Mouse (Mus musculus) kidney, postnatal 0 days (tissue): ENCODE measurements at regions not wholly inside any gene's neighbourhood (a gene's known extent, or its start where the extent isn't known, plus 50 kb on each side); places are given as distances from the start of the nearest gene placed in this dataset.
A peak's percentile ranks its signal among the peaks of the same experiment; 100 is the strongest.

Source experiments
- ATAC-seq: fragments of 200-750 bp; cut with Nextera tagmentation; replicated peaks from 2 replicates; pipeline ENCODE4 v1.8.0; 2017; ENCODE audit warnings: low read depth, moderate number of reproducible peaks, moderate TSS enrichment, moderate library complexity; ENCODE audit not compliant: low FRiP score
- DNase-seq: peaks from one replicate; pipeline ENCODE4 v3.0.0-alpha.2; 2016; ENCODE audit warnings: low spot score
- H3K27ac ChIP-seq: fragments of 300-500 bp; sonication (generic); 2 replicates; pipeline ENCODE4 v1.5.1; 2014; ENCODE audit warnings: mild to moderate bottlenecking
- H3K27me3 ChIP-seq: fragments of 300-500 bp; sonication (generic); 2 replicates; pipeline ENCODE4 v1.6.1; 2014; ENCODE audit warnings: low read length, mixed read lengths; ENCODE audit not compliant: insufficient read depth
- H3K36me3 ChIP-seq: fragments of 300-500 bp; sonication (generic); 2 replicates; pipeline ENCODE4 v1.6.1; 2014; ENCODE audit warnings: low read length, mixed read lengths; ENCODE audit not compliant: insufficient read depth
- H3K4me1 ChIP-seq: fragments of 300-500 bp; sonication (generic); replicated peaks from 2 replicates; pipeline ENCODE4 v1.6.1; 2014; ENCODE audit warnings: antibody characterized with exemption, low read length, mixed read lengths; ENCODE audit not compliant: insufficient read depth
- H3K4me2 ChIP-seq: fragments of 300-500 bp; sonication (generic); 2 replicates; pipeline ENCODE4 v1.6.1; 2014; ENCODE audit warnings: mild to moderate bottlenecking, low read length, moderate library complexity, mixed read lengths
- H3K4me3 ChIP-seq: fragments of 300-500 bp; sonication (generic); replicated peaks from 2 replicates; pipeline ENCODE4 v1.5.1; 2014; ENCODE audit warnings: low read depth, low read length
- H3K9ac ChIP-seq: fragments of 300-500 bp; sonication (generic); 2 replicates; pipeline ENCODE4 v1.6.1; 2014; ENCODE audit warnings: low read depth, low read length
- H3K9me3 ChIP-seq: fragments of 300-500 bp; sonication (generic); replicated peaks from 2 replicates; pipeline ENCODE4 v1.6.1; 2016; ENCODE audit warnings: low read length, inconsistent platforms, mixed read lengths
- CTCF ChIP-seq: IDR thresholded peaks from 2 replicates; pipeline ENCODE4 v1.5.1; 2016; ENCODE audit warnings: antibody characterized with exemption, low read depth, mild to moderate bottlenecking, moderate library complexity
- WGBS: fragments of 180-500 bp; shearing (Covaris S2); extraction: QIAGEN DNeasy Blood & Tissue Kit; methylation state at CpG from one replicate; pipeline ENCODE4 v1.1.7; 2014; 5-methylcytosine and 5-hydroxymethylcytosine counted together

GRCm38 (mm10) chr10:108067723-108068122, 94.3 kb upstream of the Ppp1r12a start:
- no peak for TF ChIP-seq CTCF
- Histone ChIP-seq H3K4me3 (no peak overlapping the region), H3K4me2 (no peak overlapping the region), H3K27ac (no peak overlapping the region), H3K4me1 (no peaks in the 10 kb centered on the region), H3K9ac (no peak overlapping the region), H3K9me3 (no peaks in the 10 kb centered on the region), H3K27me3 (no peaks in the 10 kb centered on the region), H3K36me3 (no peaks in the 10 kb centered on the region)
- peak; percentile 29 for DNase-seq
- 37% methylated on average over 10 of the region's 10 CpGs for WGBS
- ATAC-seq = peak; percentile 72

DNA sequence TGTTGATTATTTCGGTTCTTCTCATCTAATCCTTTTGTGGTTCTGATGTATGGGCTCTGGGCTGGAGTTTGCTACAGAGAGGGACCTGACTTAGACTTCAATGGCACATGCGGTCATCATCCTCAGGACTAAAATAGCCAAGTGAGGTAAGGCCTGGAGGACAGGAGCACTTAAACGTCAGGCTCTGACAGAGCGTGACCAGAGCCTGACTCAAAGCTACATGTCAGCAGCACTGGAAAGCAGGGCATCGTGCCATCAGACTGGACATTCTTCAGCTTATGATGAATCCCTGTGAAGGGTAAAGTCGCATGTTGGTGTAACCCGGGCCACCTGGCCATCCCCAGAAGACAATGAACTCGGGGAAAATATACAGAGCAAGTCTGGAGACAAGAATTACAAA, 95.8 kb upstream of the Ppp1r12a start:
- Histone ChIP-seq H3K36me3 (no peaks in the 10 kb centered on the region), H3K27ac (no peak overlapping the region), H3K9ac (no peak overlapping the region), H3K4me1 (no peaks in the 10 kb centered on the region), H3K27me3 (no peaks in the 10 kb centered on the region), H3K9me3 (no peaks in the 10 kb centered on the region), H3K4me2 (no peak overlapping the region), H3K4me3 (no peak overlapping the region)
- 62% methylated on average over 8 of the region's 8 CpGs for WGBS
- DNase-seq = no peak
- no peak for TF ChIP-seq CTCF
- ATAC-seq = peak; percentile 86

GRCm38 (mm10) chr10:108061813-108062435, 100.1 kb upstream of the Ppp1r12a start:
- H3K9ac ChIP-seq = no peak overlapping the region
- no peaks in the 10 kb centered on the region for H3K9me3 ChIP-seq
- H3K27ac ChIP-seq = no peak overlapping the region
- no peaks in the 10 kb centered on the region for H3K4me1 ChIP-seq
- DNase-seq = no peak
- no peak for TF ChIP-seq CTCF
- no peak overlapping the region for H3K4me3 ChIP-seq
- H3K27me3 ChIP-seq = no peaks in the 10 kb centered on the region
- H3K36me3 ChIP-seq = no peaks in the 10 kb centered on the region
- no peak overlapping the region for H3K4me2 ChIP-seq
- WGBS = 45% methylated on average over 7 of the region's 7 CpGs
- ATAC-seq = no peak

- Histone ChIP-seq H3K36me3 (no peaks in the 10 kb centered on the region), H3K4me1 (no peaks in the 10 kb centered on the region), H3K4me3 (no peak overlapping the region), H3K9me3 (no peaks in the 10 kb centered on the region), H3K27ac (no peak overlapping the region), H3K27me3 (no peaks in the 10 kb centered on the region), H3K9ac (no peak overlapping the region), H3K4me2 (no peak overlapping the region)
- ATAC-seq = no peak
- WGBS = 70% methylated on average over 3 of the region's 3 CpGs
- DNase-seq = no peak
- 0 out of 2 replicates have a peak, but pooled peaks have one; percentile 18 for TF ChIP-seq CTCF
Measured at GRCm38 (mm10) chr10:108060554-108060953, 101.4 kb upstream of the Ppp1r12a start.

DNA sequence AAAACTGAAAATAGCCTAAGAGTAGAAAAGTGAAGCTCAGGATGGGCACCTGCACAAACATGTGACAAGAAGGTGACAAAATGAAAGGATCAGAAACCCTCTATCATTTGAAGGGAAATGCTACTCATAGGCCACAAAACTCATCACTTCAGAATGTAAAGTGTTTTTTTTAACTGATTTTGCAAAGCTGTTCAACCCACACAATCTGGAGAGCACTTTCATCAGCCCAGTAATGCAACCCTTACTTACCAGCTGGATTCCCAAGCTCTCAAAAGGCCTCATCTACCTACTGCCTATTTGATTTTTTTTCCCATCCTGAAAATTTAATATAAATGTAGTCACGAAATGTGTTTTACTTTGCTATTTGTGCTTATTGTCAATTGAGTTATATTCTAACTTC, 110.4 kb upstream of the Ppp1r12a start:
- no peak overlapping the region for H3K9ac ChIP-seq
- 97% methylated on average over 1 of the region's 1 CpGs for WGBS
- ATAC-seq = no peak

GRCm38 (mm10) chr10:108048426-108048825, 113.6 kb upstream of the Ppp1r12a start:
- no peak for DNase-seq
- no peak overlapping the region for H3K4me3 ChIP-seq
- no peak overlapping the region for H3K9ac ChIP-seq
- no peaks in the 10 kb centered on the region for H3K36me3 ChIP-seq
- WGBS = 85% methylated on average over 2 of the region's 2 CpGs
- TF ChIP-seq CTCF = no peak
- no peak overlapping the region for H3K27ac ChIP-seq
- H3K9me3 ChIP-seq = no peaks in the 10 kb centered on the region
- no peaks in the 10 kb centered on the region for H3K27me3 ChIP-seq
- no peaks in the 10 kb centered on the region for H3K4me1 ChIP-seq
- no peak for ATAC-seq
- H3K4me2 ChIP-seq = no peak overlapping the region

More for the DNA sequence above, 110.4 kb upstream of the Ppp1r12a start:
- H3K27ac ChIP-seq = no peak overlapping the region
- H3K4me2 ChIP-seq = no peak overlapping the region
- no peaks in the 10 kb centered on the region for H3K9me3 ChIP-seq
- H3K4me1 ChIP-seq = no peaks in the 10 kb centered on the region
- TF ChIP-seq CTCF = no peak
- DNase-seq = no peak
- H3K36me3 ChIP-seq = no peaks in the 10 kb centered on the region
- H3K4me3 ChIP-seq = no peak overlapping the region
- no peaks in the 10 kb centered on the region for H3K27me3 ChIP-seq

- no peaks in the 10 kb centered on the region for H3K9me3 ChIP-seq
- no peak for ATAC-seq
- no peaks in the 10 kb centered on the region for H3K36me3 ChIP-seq
- DNase-seq = peak; percentile 31
- H3K9ac ChIP-seq = no peak overlapping the region
- H3K27ac ChIP-seq = no peak overlapping the region
- H3K27me3 ChIP-seq = no peaks in the 10 kb centered on the region
- H3K4me3 ChIP-seq = no peak overlapping the region
- WGBS = 40% methylated on average over 2 of the region's 2 CpGs
- no peaks in the 10 kb centered on the region for H3K4me1 ChIP-seq
- H3K4me2 ChIP-seq = no peak overlapping the region
- TF ChIP-seq CTCF = no peak
Measured at GRCm38 (mm10) chr10:108043519-108043918, 118.5 kb upstream of the Ppp1r12a start.
